Mouse (Mus musculus) kidney, adult 2 months (tissue): Measurements from ENCODE around the gene Abca12.

ENCODE experiments used
- CTCF ChIP-seq: fragments of 200-500 bp; conservative IDR thresholded peaks from 2 replicates; pipeline ENCODE4 v1.5.1; 2011; ENCODE audit warnings: low read depth, mild to moderate bottlenecking, control low read depth, low read length, moderate library complexity, mixed read lengths; ENCODE audit not compliant: insufficient read depth, insufficient read length
- POLR2A ChIP-seq: fragments of 200-500 bp; IDR thresholded peaks from one replicate; pipeline ENCODE4 v1.6.1; 2011; ENCODE audit warnings: low read depth, low read length, control low read depth

GRCm38 (mm10) chr1:71457961-71458360, 43.3 kb upstream of the Abca12 start:
- TF ChIP-seq POLR2A (no peak), CTCF (no peak)
